ENCODE assay signal across 11 mouse cellular contexts in genomic region chr19:36646132-36646828, GRCm38 (mm10).
DNase-seq lines count a peak whose midpoint lies in the region; ATAC-seq and TF ChIP-seq lines count a peak whose summit lies in the region.
"Had no signal": no experiment of that assay in that cellular context is flagged by ENCODE, and none has a peak within 500 bp of the region (broad histone marks: within the 10 kb centered on the region; RNA-seq: fewer than 3 reads in every experiment).

No protein-coding gene starts in this region.

- no peaks in the 10 kb centered on the region for H3K27me3 ChIP-seq in heart, postnatal 0 days (ENCODE audit: control insufficient read depth, insufficient read depth, low read length)
- H3K27me3 ChIP-seq in forebrain, embryonic 13.5 days: no peaks in the 10 kb centered on the region
- H3K27me3 ChIP-seq: embryonic facial prominence, embryonic 15.5 days had no signal

- no peak overlapping the region for H3K4me2 ChIP-seq in heart, postnatal 0 days (ENCODE audit: low read depth, low read length)
- no peak overlapping the region for H3K4me2 ChIP-seq in forebrain, embryonic 13.5 days
- H3K4me2 ChIP-seq: embryonic facial prominence, embryonic 15.5 days had no signal

- ATAC-seq in heart, postnatal 0 days (ENCODE audit: insufficient read depth, low read depth): peak; percentile 88
- ATAC-seq in forebrain, embryonic 13.5 days: no peak

- peaks cover 5% of the 10 kb centered on the region; the same call in 1 of the 2 replicates for H3K36me3 ChIP-seq in heart, postnatal 0 days (replicated peaks; ENCODE audit: control insufficient read depth, insufficient read depth, low read length)
- no peaks in the 10 kb centered on the region for H3K36me3 ChIP-seq in forebrain, embryonic 13.5 days (ENCODE audit: poor library complexity, severe bottlenecking)
- H3K36me3 ChIP-seq: embryonic facial prominence, embryonic 15.5 days had no signal

- peaks cover 14% of the 10 kb centered on the region; the same call in 1 of the 2 replicates for H3K4me1 ChIP-seq in heart, postnatal 0 days (ENCODE audit: control insufficient read depth, insufficient read depth)
- H3K4me1 ChIP-seq in forebrain, embryonic 13.5 days: no peaks in the 10 kb centered on the region
- H3K4me1 ChIP-seq: embryonic facial prominence, embryonic 15.5 days had no signal

- H3K4me3 ChIP-seq in heart, postnatal 0 days (ENCODE audit: low read depth, low read length): no peak overlapping the region
- H3K4me3 ChIP-seq in forebrain, embryonic 13.5 days: no peak overlapping the region
- H3K4me3 ChIP-seq: embryonic facial prominence, embryonic 15.5 days had no signal

- H3K27ac ChIP-seq in heart, postnatal 0 days (ENCODE audit: low read depth): peak overlapping the region; percentile 43
- no peak overlapping the region for H3K27ac ChIP-seq in forebrain, embryonic 13.5 days
- H3K27ac ChIP-seq: embryonic facial prominence, embryonic 15.5 days; macrophage had no signal

- no peak for TF ChIP-seq EP300 in heart, postnatal 0 days (IDR thresholded peaks at IDR 0.05; ENCODE audit: low read depth)

- no peaks in the 10 kb centered on the region for H3K9me3 ChIP-seq in heart, postnatal 0 days (replicated peaks; ENCODE audit: control insufficient read depth, low read length)
- H3K9me3 ChIP-seq in forebrain, embryonic 13.5 days (replicated peaks): peaks cover 13% of the 10 kb centered on the region; the same call in 1 of the 2 replicates
- H3K9me3 ChIP-seq: embryonic facial prominence, embryonic 15.5 days had no signal

- WGBS in heart, postnatal 0 days: 48% methylated on average over 7 of the region's 7 CpGs
- 89% methylated on average over 7 of the region's 7 CpGs for WGBS in forebrain, embryonic 13.5 days

- TF ChIP-seq CTCF in heart, postnatal 0 days (IDR thresholded peaks at IDR 0.05; ENCODE audit: low read depth): no peak

- peak; percentile 54 for DNase-seq in adrenal gland, adult 2 months
- no peak for DNase-seq in adrenal gland, adult 18-20 months (ENCODE audit: low spot score in 2 of 2)
- DNase-seq in 3134 (ENCODE audit: extremely low read depth, insufficient read length, low spot score): peak; percentile 7
- DNase-seq in heart, postnatal 0 days (ENCODE audit: low spot score): peak; percentile 70
- DNase-seq in kidney, postnatal 36 days: peak; percentile 21 to 45
- no peak for DNase-seq in frontal cortex, postnatal 36 days (ENCODE audit: low spot score in 2 of 2)
- no peak for DNase-seq in cerebellum, postnatal 36 days
- DNase-seq: cerebellum, adult 11 months had no signal

- no peak overlapping the region for H3K9ac ChIP-seq in heart, postnatal 0 days (replicated peaks; ENCODE audit: low read depth, low read length)
- H3K9ac ChIP-seq in forebrain, embryonic 13.5 days: no peak overlapping the region
- H3K9ac ChIP-seq: embryonic facial prominence, embryonic 15.5 days had no signal

Comparison
In these comparisons a context has a peak if more than half of its experiments do, and no peak if none do; other contexts are left out.
1. DNase-seq: peak in adrenal gland, adult 2 months (single experiment), 3134 (single experiment), heart, postnatal 0 days (single experiment) and kidney, postnatal 36 days (2 of 2); none in adrenal gland, adult 18-20 months (0 of 2), frontal cortex, postnatal 36 days (0 of 2) and cerebellum, postnatal 36 days (0 of 2).